Mouse (Mus musculus) CH12.LX (cell line): ENCODE measurements around the gene Ankmy2. TPM values are rescaled to one million over a fixed set of nuclear protein-coding genes. Genes with fewer than 3 reads are reported as not detected.

Experiments used
- DNase-seq: peaks from one replicate; pipeline ENCODE4 v3.0.0-alpha.2; 2013; ENCODE audit errors: extremely low read depth
- H3K27ac ChIP-seq: 2 replicates; pipeline ENCODE4 v1.5.1; 2012; ENCODE audit warnings: low read depth, mild to moderate bottlenecking, control low read depth, moderate library complexity; ENCODE audit not compliant: insufficient read depth
- H3K27me3 ChIP-seq: replicated peaks from 2 replicates; pipeline ENCODE3; 2012; ENCODE audit warnings: inconsistent platforms
- H3K36me3 ChIP-seq, 2 experiments: replicated peaks in 1 of 2; 2 replicates each; pipeline versions ENCODE3 to v1.6.1; 2012; ENCODE audit warnings: inconsistent platforms in 1 of 2, low read length in 1 of 2, mild to moderate bottlenecking in 1 of 2, mixed read lengths in 1 of 2, moderate library complexity in 1 of 2; ENCODE audit not compliant: control insufficient read depth in 1 of 2, insufficient read depth in 1 of 2
- H3K4me1 ChIP-seq, 2 experiments: 2 replicates each; pipeline ENCODE4 v1.6.1; 2012; ENCODE audit warnings: inconsistent platforms in 1 of 2, moderate library complexity in 1 of 2; ENCODE audit not compliant: insufficient read depth in 2 of 2, control insufficient read depth in 1 of 2
- H3K4me2 ChIP-seq: 2 replicates; pipeline ENCODE4 v1.6.1; 2012; ENCODE audit warnings: low read depth, mild to moderate bottlenecking, control low read depth; ENCODE audit not compliant: poor library complexity, insufficient read depth, severe bottlenecking
- H3K4me3 ChIP-seq, 3 experiments: fragments of 150-350 bp in 1 of 3; sonication (generic) in 1 of 3; replicated peaks in 1 of 3; 2 replicates each; pipeline versions ENCODE3 to v1.5.1; 2011 to 2012; ENCODE audit warnings: low read depth in 2 of 3, low read length in 2 of 3, mild to moderate bottlenecking in 2 of 3, moderate library complexity in 2 of 3, control low read depth in 1 of 3, improper control_type of control experiment in 1 of 3, inconsistent platforms in 1 of 3, mixed read lengths in 1 of 3; ENCODE audit not compliant: poor library complexity in 1 of 3
- H3K79me2 ChIP-seq: replicated peaks from 2 replicates; pipeline ENCODE4 v1.6.1; 2012; ENCODE audit warnings: mild to moderate bottlenecking, moderate library complexity; ENCODE audit not compliant: control insufficient read depth, poor library complexity, insufficient read depth, severe bottlenecking; ENCODE audit errors: extremely low read depth
- H3K9ac ChIP-seq: 2 replicates; pipeline ENCODE4 v1.6.1; 2012; ENCODE audit warnings: low read depth, mild to moderate bottlenecking, control low read depth, moderate library complexity; ENCODE audit not compliant: insufficient read depth
- H3K9me3 ChIP-seq: replicated peaks from 2 replicates; pipeline ENCODE3; 2012; ENCODE audit warnings: low read length, inconsistent platforms, mixed read lengths
- CHD2 ChIP-seq: IDR thresholded peaks from 2 replicates; pipeline ENCODE4 v1.6.1; 2011; ENCODE audit warnings: low read length, improper control_type of control experiment
- CTCF ChIP-seq, 2 experiments: IDR thresholded peaks in 1 of 2; conservative IDR thresholded peaks in 1 of 2; 2 replicates each; pipeline ENCODE4 v1.5.1; 2011 to 2012; ENCODE audit warnings: low read depth in 2 of 2, low read length in 2 of 2, improper control_type of control experiment in 1 of 2, inconsistent platforms in 1 of 2, mild to moderate bottlenecking in 1 of 2, moderate library complexity in 1 of 2
- ETS1 ChIP-seq: conservative IDR thresholded peaks from 2 replicates; pipeline ENCODE4 v1.6.1; 2012; ENCODE audit warnings: low read depth, mild to moderate bottlenecking, inconsistent platforms, low read length, improper control_type of control experiment, moderate library complexity
- HCFC1 ChIP-seq: IDR thresholded peaks from 2 replicates; pipeline ENCODE4 v1.6.1; 2012; ENCODE audit warnings: low read depth, mild to moderate bottlenecking, inconsistent platforms, low read length, improper control_type of control experiment
- IRF4 ChIP-seq: IDR thresholded peaks from 2 replicates; pipeline ENCODE4 v1.6.1; 2014; ENCODE audit warnings: low read depth, mild to moderate bottlenecking, inconsistent platforms, low read length, improper control_type of control experiment
- JUN ChIP-seq: IDR thresholded peaks from 2 replicates; pipeline ENCODE4 v1.6.1; 2011; ENCODE audit warnings: low read depth, mild to moderate bottlenecking, low read length, improper control_type of control experiment, moderate library complexity; ENCODE audit not compliant: insufficient read depth
- JUND ChIP-seq: conservative IDR thresholded peaks from 2 replicates; pipeline ENCODE4 v1.6.1; 2011; ENCODE audit warnings: low read depth, low read length, improper control_type of control experiment
- KAT2A ChIP-seq: IDR thresholded peaks from 2 replicates; pipeline ENCODE4 v1.6.1; 2012; ENCODE audit warnings: low read length, improper control_type of control experiment, inconsistent platforms; ENCODE audit not compliant: insufficient replicate concordance
- MAX ChIP-seq: IDR thresholded peaks from 2 replicates; pipeline ENCODE4 v1.6.1; 2011; ENCODE audit warnings: low read length, improper control_type of control experiment
- MAZ ChIP-seq: IDR thresholded peaks from 2 replicates; pipeline ENCODE4 v1.6.1; 2012; ENCODE audit warnings: low read depth, mild to moderate bottlenecking, inconsistent platforms, low read length, improper control_type of control experiment, moderate library complexity
- MEF2A ChIP-seq: IDR thresholded peaks from 2 replicates; pipeline ENCODE4 v1.6.1; 2014; ENCODE audit warnings: low read depth, mild to moderate bottlenecking, inconsistent platforms, low read length, improper control_type of control experiment, borderline replicate concordance
- MXI1 ChIP-seq: IDR thresholded peaks from 2 replicates; pipeline ENCODE4 v1.6.1; 2011; ENCODE audit warnings: mild to moderate bottlenecking, low read depth, low read length, improper control_type of control experiment
- NELFE ChIP-seq: IDR thresholded peaks from 2 replicates; pipeline ENCODE4 v1.6.1; 2011; ENCODE audit warnings: low read depth, low read length, improper control_type of control experiment
- RAD21 ChIP-seq: IDR thresholded peaks from 2 replicates; pipeline ENCODE4 v1.6.1; 2011; ENCODE audit warnings: low read depth, mild to moderate bottlenecking, low read length, improper control_type of control experiment, moderate library complexity
- USF2 ChIP-seq: conservative IDR thresholded peaks from 2 replicates; pipeline ENCODE4 v1.6.1; 2011; ENCODE audit warnings: low read depth, low read length, improper control_type of control experiment
- ZKSCAN1 ChIP-seq: IDR thresholded peaks from 2 replicates; pipeline ENCODE4 v1.6.1; 2012; ENCODE audit warnings: low read depth, inconsistent platforms, low read length, improper control_type of control experiment, borderline replicate concordance
- ZMIZ1 ChIP-seq: IDR thresholded peaks from 2 replicates; pipeline ENCODE4 v1.6.1; 2012; ENCODE audit warnings: low read depth, mild to moderate bottlenecking, inconsistent platforms, low read length, improper control_type of control experiment
- dilution Hi-C: fragments of 300-500 bp; cut with MboI; formaldehyde crosslinking; loops from 2 replicates; pipeline ENCODE4 v1.14.3; 2020; ENCODE audit warnings: low sequenced_read_pairs; ENCODE audit not compliant: extremely low pct_unique_long_range_greater_than_20kb, extremely low pct_ligation_motif_present
- in situ Hi-C: fragments of 300-500 bp; cut with MboI; formaldehyde crosslinking; loops from 3 replicates; pipeline ENCODE4 v1.14.3; 2019; ENCODE audit warnings: low sequenced_read_pairs, low pct_ligation_motif_present, low pct_unique_long_range_greater_than_20kb, mixed read lengths
- polyA plus RNA-seq: library from polyadenylated mRNA; unstranded; fragments of >175 nt; gene quantifications from 2 replicates; pipeline ENCODE4 v1.2.1, GENCODE M21; 2012; ENCODE audit warnings: low read depth; ENCODE audit not compliant: insufficient read length
- total RNA-seq, 2 experiments: library from RNA; depleted of rRNA; stranded (reverse); fragments of 300-350 nt in 1 of 2; fragments of >200 nt in 1 of 2; gene quantifications; 2 replicates each; pipeline ENCODE4 v1.2.3; 2012 to 2014

Gene Ankmy2
- total and polyA plus RNA-seq, 3 experiments, result 13.8 to 19.1 (median 16.7) TPM

DNA sequence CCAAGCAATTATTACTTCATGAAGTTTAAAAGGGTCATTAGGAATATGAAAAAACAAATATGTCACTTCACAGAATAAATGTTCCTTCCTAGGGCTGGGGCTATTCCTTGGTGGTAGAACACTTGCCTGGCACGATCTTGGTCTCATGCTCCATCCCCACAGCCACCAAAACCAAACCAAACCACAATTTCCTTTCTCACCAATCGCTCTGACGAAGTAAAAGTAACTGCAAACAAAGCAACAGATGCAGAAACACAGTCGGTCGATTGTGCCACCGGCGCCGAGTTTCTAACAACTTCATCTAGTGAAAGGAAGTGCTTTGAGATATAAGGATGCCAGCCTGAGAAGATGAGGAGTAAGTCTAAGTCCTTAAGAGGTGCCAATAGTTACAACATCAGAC, 20.6 kb upstream of the Ankmy2 start:
- DNase-seq, result no peak
- dilution Hi-C loops (no loop called here), in situ Hi-C loops (no loop called here)
- no peaks in the 10 kb centered on the region for H3K9me3 ChIP-seq
- no peak overlapping the region for H3K4me3 ChIP-seq
- no peak overlapping the region for H3K27ac ChIP-seq
- H3K9ac ChIP-seq, result no peak overlapping the region
- peaks cover 29% of the 10 kb centered on the region for H3K79me2 ChIP-seq
- H3K36me3 ChIP-seq, result peaks cover 28 to 88% of the 10 kb centered on the region in 2 experiments
- peaks cover 0 to 22% of the 10 kb centered on the region in 2 experiments; a peak in 3 of 4 replicates for H3K4me1 ChIP-seq
- H3K4me2 ChIP-seq, result no peak overlapping the region; the same call in 1 of the 2 replicates
- H3K27me3 ChIP-seq, result no peaks in the 10 kb centered on the region
- TF ChIP-seq CHD2 (no peak), MAZ (no peak), ZMIZ1 (no peak), NELFE (no peak), JUND (no peak), MEF2A (no peak), ZKSCAN1 (no peak), ETS1 (no peak), HCFC1 (no peak), IRF4 (no peak), KAT2A (no peak), MAX (no peak), CTCF (conservative IDR thresholded peaks at IDR 0.05 in 1 of 2, IDR thresholded peaks at IDR 0.05 in 1 of 2; ENCODE audit: low read depth in 2 of 2, low read length in 2 of 2) (no peak), USF2 (no peak), JUN (no peak), MXI1 (no peak), RAD21 (no peak)

DNA sequence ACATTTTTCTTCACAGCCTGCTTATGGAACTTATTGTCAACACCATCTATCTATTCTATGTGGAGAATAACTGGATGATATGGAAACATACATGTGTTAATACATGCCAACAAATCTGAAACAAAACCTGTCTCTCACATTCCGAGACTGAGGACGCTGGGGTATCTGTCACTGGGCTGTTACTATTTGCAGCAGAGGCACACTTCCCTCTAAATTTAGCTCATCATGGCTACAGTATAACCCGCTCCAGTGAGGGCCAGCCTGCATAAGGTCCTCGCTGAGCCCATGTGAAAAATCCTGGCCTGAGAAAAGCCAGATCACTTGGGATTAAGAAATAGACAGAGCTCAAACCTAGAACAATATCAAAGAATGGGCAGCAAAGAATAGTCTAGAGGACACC, 19.7 kb upstream of the Ankmy2 start:
- in situ Hi-C loops, result no loop called here
- H3K79me2 ChIP-seq, result peaks cover 30% of the 10 kb centered on the region
- no peak overlapping the region for H3K4me3 ChIP-seq
- TF ChIP-seq NELFE, result no peak
- TF ChIP-seq ZMIZ1, result no peak
- no peak overlapping the region for H3K9ac ChIP-seq
- no peaks in the 10 kb centered on the region for H3K9me3 ChIP-seq
- dilution Hi-C loops, result no loop called here
- no peak overlapping the region for H3K27ac ChIP-seq
- no peaks in the 10 kb centered on the region for H3K27me3 ChIP-seq
- peaks cover 22 to 84% of the 10 kb centered on the region in 2 experiments for H3K36me3 ChIP-seq
- H3K4me1 ChIP-seq, result peaks cover 0 to 22% of the 10 kb centered on the region in 2 experiments; a peak in 3 of 4 replicates
- DNase-seq, result no peak
- H3K4me2 ChIP-seq, result no peak overlapping the region
